Mouse (Mus musculus): Measurements from ENCODE around the gene Slc35b1. TPM values are rescaled to one million over a fixed set of nuclear protein-coding genes. Genes with fewer than 3 reads are reported as not detected.
A peak's percentile ranks its signal among the peaks of the same experiment; 100 is the strongest.

Gene Slc35b1
- polyA plus RNA-seq, 1 experiment from 2014 or later, result 147 TPM

GRCm38 (mm10) chr11:95344181-95344580 lies 40.3 kb upstream of the Slc35b1 start:
- H3K4me1 ChIP-seq (ENCODE audit: control insufficient read depth, insufficient read depth, low read depth, low read length), result peaks cover 6% of the 10 kb centered on the region
- ATAC-seq, result no peak
- no peaks in the 10 kb centered on the region for H3K27me3 ChIP-seq (replicated peaks; ENCODE audit: control insufficient read depth, insufficient read depth, low read length)
- H3K27ac ChIP-seq (ENCODE audit: low read depth, low read length), result no peak overlapping the region
- WGBS, result 68% methylated on average over 2 of the region's 2 CpGs
- no peak overlapping the region for H3K9ac ChIP-seq (ENCODE audit: low read depth, low read length)
- no peak overlapping the region for H3K4me3 ChIP-seq (ENCODE audit: low read length)
- H3K4me2 ChIP-seq (ENCODE audit: low read length), result no peak overlapping the region
- H3K9me3 ChIP-seq (ENCODE audit: control insufficient read depth, low read length), result no peaks in the 10 kb centered on the region
- no peaks in the 10 kb centered on the region for H3K36me3 ChIP-seq (ENCODE audit: control insufficient read depth, insufficient read depth, low read length)

- Histone ChIP-seq H3K36me3 (ENCODE audit: control insufficient read depth, insufficient read depth, low read length) (no peaks in the 10 kb centered on the region), H3K9ac (ENCODE audit: low read depth, low read length) (no peak overlapping the region), H3K4me1 (ENCODE audit: control insufficient read depth, insufficient read depth, low read depth, low read length) (no peaks in the 10 kb centered on the region), H3K27ac (ENCODE audit: low read depth, low read length) (0 out of 2 replicates have a peak overlapping the region, but pooled peaks have one; percentile 26), H3K27me3 (replicated peaks; ENCODE audit: control insufficient read depth, insufficient read depth, low read length) (no peaks in the 10 kb centered on the region), H3K4me3 (ENCODE audit: low read length) (no peak overlapping the region), H3K9me3 (ENCODE audit: control insufficient read depth, low read length) (no peaks in the 10 kb centered on the region), H3K4me2 (ENCODE audit: low read length) (no peak overlapping the region)
- ATAC-seq, result no peak
- WGBS, result 68% methylated on average over 6 of the region's 6 CpGs
Observed at GRCm38 (mm10) chr11:95350289-95350688, 34.2 kb upstream of the Slc35b1 start.

- Histone ChIP-seq H3K36me3 (ENCODE audit: control insufficient read depth, insufficient read depth, low read length) (no peaks in the 10 kb centered on the region), H3K4me1 (ENCODE audit: control insufficient read depth, insufficient read depth, low read depth, low read length) (no peaks in the 10 kb centered on the region), H3K27me3 (replicated peaks; ENCODE audit: control insufficient read depth, insufficient read depth, low read length) (no peaks in the 10 kb centered on the region), H3K9me3 (ENCODE audit: control insufficient read depth, low read length) (no peaks in the 10 kb centered on the region), H3K4me2 (ENCODE audit: low read length) (no peak overlapping the region), H3K27ac (ENCODE audit: low read depth, low read length) (no peak overlapping the region), H3K9ac (ENCODE audit: low read depth, low read length) (no peak overlapping the region), H3K4me3 (ENCODE audit: low read length) (no peak overlapping the region)
- ATAC-seq, result no peak
- 92% methylated on average over 3 of the region's 3 CpGs for whole genome bisulfite sequencing
Observed at GRCm38 (mm10) chr11:95350960-95351359, 33.5 kb upstream of the Slc35b1 start.

- no peak overlapping the region for H3K27ac ChIP-seq (ENCODE audit: low read depth, low read length)
- H3K4me2 ChIP-seq (ENCODE audit: low read length), result no peak overlapping the region
- H3K4me1 ChIP-seq (ENCODE audit: control insufficient read depth, insufficient read depth, low read depth, low read length), result peaks cover 4% of the 10 kb centered on the region
- no peaks in the 10 kb centered on the region for H3K27me3 ChIP-seq (replicated peaks; ENCODE audit: control insufficient read depth, insufficient read depth, low read length)
- no peak overlapping the region for H3K9ac ChIP-seq (ENCODE audit: low read depth, low read length)
- H3K9me3 ChIP-seq (ENCODE audit: control insufficient read depth, low read length), result no peaks in the 10 kb centered on the region
- WGBS, result 85% methylated on average over 2 of the region's 2 CpGs
- ATAC-seq, result no peak
- no peaks in the 10 kb centered on the region for H3K36me3 ChIP-seq (ENCODE audit: control insufficient read depth, insufficient read depth, low read length)
- no peak overlapping the region for H3K4me3 ChIP-seq (ENCODE audit: low read length)
Observed at GRCm38 (mm10) chr11:95352686-95353085, 31.8 kb upstream of the Slc35b1 start.

- H3K36me3 ChIP-seq (ENCODE audit: control insufficient read depth, insufficient read depth, low read length), result no peaks in the 10 kb centered on the region
- H3K27me3 ChIP-seq (replicated peaks; ENCODE audit: control insufficient read depth, insufficient read depth, low read length), result no peaks in the 10 kb centered on the region
- no peaks in the 10 kb centered on the region for H3K9me3 ChIP-seq (ENCODE audit: control insufficient read depth, low read length)
- no peak overlapping the region for H3K9ac ChIP-seq (ENCODE audit: low read depth, low read length)
- no peak overlapping the region for H3K27ac ChIP-seq (ENCODE audit: low read depth, low read length)
- H3K4me3 ChIP-seq (ENCODE audit: low read length), result no peak overlapping the region
- WGBS, result 93% methylated on average over 9 of the region's 9 CpGs
- no peak for ATAC-seq
- peaks cover 4% of the 10 kb centered on the region for H3K4me1 ChIP-seq (ENCODE audit: control insufficient read depth, insufficient read depth, low read depth, low read length)
- no peak overlapping the region for H3K4me2 ChIP-seq (ENCODE audit: low read length)
Observed at GRCm38 (mm10) chr11:95353226-95353625, 31.3 kb upstream of the Slc35b1 start.

GRCm38 (mm10) chr11:95354228-95354944 lies 30.1 kb upstream of the Slc35b1 start:
- peaks cover 4% of the 10 kb centered on the region for H3K4me1 ChIP-seq (ENCODE audit: control insufficient read depth, insufficient read depth, low read depth, low read length)
- no peaks in the 10 kb centered on the region for H3K36me3 ChIP-seq (ENCODE audit: control insufficient read depth, insufficient read depth, low read length)
- H3K9me3 ChIP-seq (ENCODE audit: control insufficient read depth, low read length), result no peaks in the 10 kb centered on the region
- WGBS, result 89% methylated on average over 14 of the region's 14 CpGs
- H3K4me2 ChIP-seq (ENCODE audit: low read length), result no peak overlapping the region
- no peak overlapping the region for H3K4me3 ChIP-seq (ENCODE audit: low read length)
- H3K9ac ChIP-seq (ENCODE audit: low read depth, low read length), result no peak overlapping the region
- no peaks in the 10 kb centered on the region for H3K27me3 ChIP-seq (replicated peaks; ENCODE audit: control insufficient read depth, insufficient read depth, low read length)
- H3K27ac ChIP-seq (ENCODE audit: low read depth, low read length), result no peak overlapping the region
- ATAC-seq, result no peak

GRCm38 (mm10) chr11:95354945-95355660 lies 29.4 kb upstream of the Slc35b1 start:
- 88% methylated on average over 12 of the region's 12 CpGs for WGBS
- no peak for ATAC-seq
- Histone ChIP-seq H3K36me3 (ENCODE audit: control insufficient read depth, insufficient read depth, low read length) (no peaks in the 10 kb centered on the region), H3K27me3 (replicated peaks; ENCODE audit: control insufficient read depth, insufficient read depth, low read length) (no peaks in the 10 kb centered on the region), H3K4me3 (ENCODE audit: low read length) (no peak overlapping the region), H3K4me2 (ENCODE audit: low read length) (no peak overlapping the region), H3K4me1 (ENCODE audit: control insufficient read depth, insufficient read depth, low read depth, low read length) (peaks cover 4% of the 10 kb centered on the region), H3K9me3 (ENCODE audit: control insufficient read depth, low read length) (no peaks in the 10 kb centered on the region), H3K27ac (ENCODE audit: low read depth, low read length) (no peak overlapping the region), H3K9ac (ENCODE audit: low read depth, low read length) (no peak overlapping the region)

DNA sequence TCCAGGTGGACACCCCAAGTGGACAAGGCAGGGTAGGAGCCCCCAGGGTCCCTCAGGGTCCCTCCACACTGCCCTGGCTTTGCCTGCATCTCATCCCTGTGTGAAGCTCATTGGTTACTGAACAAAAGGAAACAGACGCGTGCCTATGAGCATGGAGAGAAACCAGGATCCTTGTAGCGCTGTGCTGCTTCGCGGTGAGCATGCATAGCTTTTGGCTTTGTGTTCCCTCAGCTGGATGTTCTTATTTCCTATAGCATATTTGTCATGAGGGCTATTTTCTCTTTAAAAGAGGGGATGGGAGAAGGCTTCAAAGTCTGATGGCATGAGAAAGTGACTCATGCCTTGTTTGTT lies 28.9 kb upstream of the Slc35b1 start:
- H3K36me3 ChIP-seq (ENCODE audit: control insufficient read depth, insufficient read depth, low read length), result no peaks in the 10 kb centered on the region
- peaks cover 4% of the 10 kb centered on the region for H3K4me1 ChIP-seq (ENCODE audit: control insufficient read depth, insufficient read depth, low read depth, low read length)
- 89% methylated on average over 5 of the region's 5 CpGs for WGBS
- H3K9me3 ChIP-seq (ENCODE audit: control insufficient read depth, low read length), result no peaks in the 10 kb centered on the region
- no peaks in the 10 kb centered on the region for H3K27me3 ChIP-seq (replicated peaks; ENCODE audit: control insufficient read depth, insufficient read depth, low read length)
- H3K4me2 ChIP-seq (ENCODE audit: low read length), result no peak overlapping the region
- H3K4me3 ChIP-seq (ENCODE audit: low read length), result no peak overlapping the region
- no peak for ATAC-seq
- H3K9ac ChIP-seq (ENCODE audit: low read depth, low read length), result no peak overlapping the region
- H3K27ac ChIP-seq (ENCODE audit: low read depth, low read length), result no peak overlapping the region

DNA sequence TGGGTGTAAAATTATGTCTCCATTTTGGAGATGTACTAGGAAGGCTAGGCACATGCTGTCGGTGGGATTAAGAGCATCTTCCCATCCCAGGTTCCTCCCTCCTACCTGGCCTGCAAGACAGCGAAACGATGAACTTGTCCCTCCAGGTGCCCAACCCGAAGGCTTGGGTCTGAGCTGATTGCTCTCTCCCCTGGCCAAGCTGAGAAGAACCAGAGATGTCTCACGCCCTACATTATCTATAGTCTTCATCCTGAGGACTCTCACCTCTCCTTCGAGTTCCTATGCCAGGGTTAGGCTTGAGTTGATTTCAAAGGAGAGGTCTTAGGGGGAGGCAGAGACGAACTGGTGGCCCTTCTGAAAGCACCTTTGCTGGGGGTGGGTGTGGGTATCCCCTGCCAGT lies 28.5 kb upstream of the Slc35b1 start:
- H3K4me1 ChIP-seq (ENCODE audit: control insufficient read depth, insufficient read depth, low read depth, low read length), result peaks cover 4% of the 10 kb centered on the region
- 92% methylated on average over 7 of the region's 7 CpGs for WGBS

More for the DNA sequence above, 28.5 kb upstream of the Slc35b1 start:
- Histone ChIP-seq H3K36me3 (ENCODE audit: control insufficient read depth, insufficient read depth, low read length) (no peaks in the 10 kb centered on the region), H3K9me3 (ENCODE audit: control insufficient read depth, low read length) (no peaks in the 10 kb centered on the region), H3K9ac (ENCODE audit: low read depth, low read length) (no peak overlapping the region), H3K4me3 (ENCODE audit: low read length) (no peak overlapping the region), H3K27ac (ENCODE audit: low read depth, low read length) (no peak overlapping the region), H3K4me2 (ENCODE audit: low read length) (no peak overlapping the region), H3K27me3 (replicated peaks; ENCODE audit: control insufficient read depth, insufficient read depth, low read length) (no peaks in the 10 kb centered on the region)
- no peak for ATAC-seq

Measured in hindbrain, embryonic 16.5 days (tissue).